Mouse (Mus musculus): Measurements from ENCODE around the gene Elk3.

Gene Elk3

DNA sequence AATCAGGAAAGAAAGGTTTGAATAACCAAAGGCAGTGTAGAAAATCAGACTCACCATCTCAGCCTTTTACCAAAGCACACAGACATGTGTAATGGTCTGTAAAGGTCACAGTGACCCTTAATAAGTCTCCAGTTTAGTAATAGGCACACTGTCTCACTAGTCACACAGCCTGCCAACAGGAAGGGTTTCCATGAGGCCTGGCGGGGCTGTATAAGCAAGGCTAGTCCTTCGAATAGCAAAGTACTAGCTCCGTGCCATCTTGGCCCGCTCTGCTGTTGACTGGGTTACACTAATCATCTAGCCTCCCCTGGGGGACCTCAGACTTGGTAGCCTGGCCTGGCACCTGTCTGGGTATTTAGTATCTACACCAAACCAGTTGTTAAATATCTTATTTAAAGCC is 20.6 kb upstream of the Elk3 start:
- no peak for DNase-seq (ENCODE audit: low spot score)

DNA sequence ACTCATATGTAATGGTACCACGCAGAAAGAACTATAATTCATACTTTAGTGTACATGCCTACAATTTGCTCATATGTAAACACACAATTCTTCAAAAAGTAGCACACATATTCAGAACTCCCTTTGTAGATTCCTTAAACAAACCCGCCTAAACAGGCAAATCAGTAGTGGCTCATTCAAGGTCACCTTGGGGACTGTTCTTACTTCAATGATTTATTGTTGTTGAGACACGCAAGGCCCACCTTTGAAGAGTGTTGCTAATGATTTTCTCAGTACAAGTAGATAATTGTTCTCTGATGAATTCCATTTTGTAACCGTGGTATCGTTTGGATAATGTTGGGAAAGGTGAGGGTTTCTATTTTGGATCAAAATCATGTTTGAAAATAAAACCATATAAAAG is 17.4 kb upstream of the Elk3 start:
- no peak for DNase-seq (ENCODE audit: low spot score)

DNA sequence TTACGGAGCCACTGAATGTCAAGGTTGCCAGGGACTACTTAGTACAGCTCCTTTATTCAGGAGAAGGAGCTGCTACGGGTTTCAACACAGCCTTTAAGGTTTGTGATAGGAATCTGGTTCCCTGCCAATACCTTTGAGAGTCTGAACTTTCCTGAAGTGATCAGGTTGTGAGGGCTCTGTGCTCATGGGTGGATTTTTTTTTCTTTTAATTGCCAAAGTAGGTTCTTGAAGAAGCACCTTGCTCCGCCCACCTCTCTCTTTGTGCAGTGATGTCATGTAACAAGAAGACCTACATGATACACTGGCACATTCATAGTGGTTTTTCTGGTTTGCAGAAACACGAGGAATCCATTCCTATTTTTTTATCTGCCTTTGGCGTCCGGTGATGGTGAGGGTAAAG is 16.3 kb upstream of the Elk3 start:
- DNase-seq (ENCODE audit: low spot score), result no peak

DNA sequence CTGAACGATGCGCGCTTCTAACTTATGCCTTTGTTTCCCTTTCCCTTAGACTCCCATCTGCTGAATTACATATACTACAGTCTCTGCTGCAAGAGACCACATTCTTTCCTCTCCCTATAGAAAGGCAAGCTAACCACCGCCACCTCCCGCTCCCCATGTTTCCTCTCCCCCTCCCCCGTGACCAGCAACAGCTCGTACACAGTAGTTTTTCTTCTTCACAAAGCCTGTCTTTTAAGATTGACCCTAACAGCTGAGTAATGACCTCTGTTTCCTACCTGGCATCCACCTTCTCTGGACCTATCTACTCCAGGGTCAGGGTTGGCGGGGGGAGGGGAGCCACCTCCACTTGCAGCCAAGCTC is 15.8 kb upstream of the Elk3 start:
- DNase-seq (ENCODE audit: low spot score), result no peak

DNA sequence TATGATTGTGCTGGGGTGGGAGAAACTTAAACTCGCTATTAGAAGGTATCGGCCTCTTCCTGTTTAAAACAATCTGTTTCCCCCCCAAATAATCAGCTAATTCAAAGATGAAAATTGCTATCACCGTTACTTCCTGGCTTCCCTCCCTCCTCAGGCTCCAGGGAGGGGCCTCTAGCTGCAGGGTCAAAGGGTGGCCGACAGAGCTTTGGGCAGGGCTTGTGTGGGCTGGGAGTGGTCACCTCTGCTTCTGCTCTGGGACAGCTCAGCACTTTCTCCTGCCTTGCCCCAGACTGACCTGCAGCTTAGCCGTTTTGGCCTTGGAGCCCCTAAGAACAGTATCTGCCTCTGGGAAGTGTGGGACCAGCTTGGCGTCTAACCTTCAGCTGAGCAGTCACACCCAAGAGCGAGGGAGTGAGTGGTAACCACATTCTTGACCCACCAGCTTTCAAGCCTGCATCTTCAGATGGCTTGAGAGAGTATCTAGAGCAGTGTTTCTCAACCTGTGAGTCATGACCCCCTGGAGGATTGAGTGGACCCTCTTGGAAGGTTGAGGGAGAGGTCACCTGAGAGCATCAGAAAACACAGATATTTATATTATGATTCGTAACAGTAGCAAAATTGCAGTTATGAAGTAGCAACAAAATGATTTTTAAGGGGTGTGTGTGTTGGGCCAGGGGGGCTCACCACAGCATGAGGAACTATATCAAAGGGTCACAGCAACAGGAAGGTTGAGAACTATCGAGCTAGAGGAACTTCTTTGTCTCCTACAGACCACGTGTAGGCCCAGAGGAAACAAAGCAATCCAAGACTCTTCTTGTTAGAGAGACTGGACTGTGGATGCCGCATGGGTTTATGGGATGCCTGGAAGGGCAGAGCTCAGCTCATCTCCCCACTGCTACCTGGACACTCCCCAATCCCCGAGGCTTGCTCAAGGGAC is 15.1 kb upstream of the Elk3 start:
- no peak for DNase-seq (ENCODE audit: low spot score)

DNA sequence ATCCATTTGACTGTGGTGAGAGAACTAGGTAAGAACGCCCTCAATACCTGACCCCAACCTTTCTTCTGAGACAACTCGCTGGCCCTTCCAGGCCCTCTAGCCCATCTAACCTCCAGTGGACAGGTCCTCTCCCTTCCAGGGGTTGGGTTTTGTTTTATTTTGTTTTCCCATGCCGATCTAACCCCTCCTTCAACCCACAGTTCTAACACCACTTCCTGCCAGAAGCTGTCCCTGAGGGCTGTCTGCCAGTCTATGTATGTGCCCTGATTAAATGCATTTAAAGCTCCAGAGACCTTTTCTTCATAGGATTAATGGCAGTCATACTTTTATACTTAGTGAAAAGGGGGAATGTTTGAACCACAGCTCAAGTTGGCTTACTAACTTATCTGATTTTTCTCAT is 14.4 kb upstream of the Elk3 start:
- no peak for DNase-seq (ENCODE audit: low spot score)

DNA sequence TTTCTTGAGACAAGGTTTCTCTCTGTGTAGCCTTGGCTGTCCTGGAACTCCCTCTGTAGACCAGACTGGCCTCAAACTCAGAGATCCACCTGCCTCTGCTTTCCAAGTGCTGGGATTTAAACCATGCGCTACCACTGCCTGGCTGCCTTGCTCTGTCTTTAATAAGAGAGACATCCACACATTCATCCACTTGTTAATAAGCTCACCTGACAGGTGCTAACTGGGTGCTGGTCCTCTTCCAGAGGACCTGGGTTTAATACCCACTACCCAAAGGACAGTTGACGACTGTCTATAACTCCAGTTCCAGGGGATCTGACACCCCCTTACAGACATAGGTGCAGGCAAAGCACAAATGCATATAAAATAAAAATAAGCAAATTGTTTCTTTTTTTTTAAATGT is 13.5 kb upstream of the Elk3 start:
- DNase-seq (ENCODE audit: low spot score), result no peak

DNA sequence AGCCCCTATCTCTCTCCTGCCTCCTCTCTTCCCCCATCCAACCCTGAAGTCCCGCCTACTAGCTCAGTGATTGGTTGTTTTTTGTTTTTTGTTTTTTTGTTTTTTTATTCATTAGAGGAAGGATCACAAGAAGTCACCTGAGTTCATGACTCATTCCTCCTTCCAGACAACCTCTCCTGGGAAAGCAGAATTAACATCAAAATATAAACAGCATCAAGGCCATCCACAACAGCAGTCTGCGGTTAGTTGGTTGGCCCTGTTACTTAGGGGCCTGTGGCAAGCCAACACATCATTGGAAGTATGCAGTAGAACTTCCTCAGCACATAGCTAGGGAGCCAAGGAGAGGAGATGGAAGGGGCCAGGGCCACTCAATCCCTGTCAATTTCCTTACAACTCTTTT is 12.7 kb upstream of the Elk3 start:
- DNase-seq (ENCODE audit: low spot score), result no peak

DNA sequence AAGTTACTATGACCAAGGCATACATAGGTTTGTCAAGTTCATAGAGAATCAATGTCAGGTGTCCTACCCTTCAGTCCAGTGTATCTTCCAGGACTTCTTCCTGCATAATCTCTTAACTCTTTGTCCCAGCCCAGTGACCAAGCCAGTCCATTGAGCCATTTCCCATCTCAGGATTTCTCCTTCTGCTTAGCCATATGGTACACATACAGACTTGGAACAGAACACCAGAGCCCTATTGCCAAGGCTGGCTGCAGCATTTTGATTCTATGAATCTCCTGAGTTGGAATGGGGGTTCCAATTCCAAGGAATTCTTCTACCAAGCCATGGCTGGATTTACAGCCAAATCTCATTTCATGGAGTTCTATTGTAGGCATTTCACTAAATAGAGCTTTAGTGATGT is 10.8 kb upstream of the Elk3 start:
- no peak for DNase-seq (ENCODE audit: low spot score)

DNA sequence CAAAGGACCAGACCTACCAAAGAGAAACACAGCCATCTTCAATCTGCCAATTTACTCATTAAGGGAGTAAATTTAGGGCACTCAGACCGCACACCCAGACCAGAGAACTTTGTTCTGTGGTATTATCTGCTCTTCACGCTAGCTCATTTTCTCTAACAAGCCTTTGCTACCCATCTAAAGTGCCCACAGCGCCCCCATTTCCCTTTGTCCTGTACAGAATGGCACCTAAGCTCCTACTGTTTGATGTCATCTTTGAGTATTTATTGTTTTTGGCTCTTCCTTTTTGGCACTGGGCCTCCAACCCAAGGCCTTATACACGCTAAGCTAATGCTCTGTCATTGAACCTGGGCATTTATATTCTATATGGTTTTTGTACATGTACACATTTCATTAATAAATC is 9.2 kb upstream of the Elk3 start:
- no peak for DNase-seq (ENCODE audit: low spot score)

DNA sequence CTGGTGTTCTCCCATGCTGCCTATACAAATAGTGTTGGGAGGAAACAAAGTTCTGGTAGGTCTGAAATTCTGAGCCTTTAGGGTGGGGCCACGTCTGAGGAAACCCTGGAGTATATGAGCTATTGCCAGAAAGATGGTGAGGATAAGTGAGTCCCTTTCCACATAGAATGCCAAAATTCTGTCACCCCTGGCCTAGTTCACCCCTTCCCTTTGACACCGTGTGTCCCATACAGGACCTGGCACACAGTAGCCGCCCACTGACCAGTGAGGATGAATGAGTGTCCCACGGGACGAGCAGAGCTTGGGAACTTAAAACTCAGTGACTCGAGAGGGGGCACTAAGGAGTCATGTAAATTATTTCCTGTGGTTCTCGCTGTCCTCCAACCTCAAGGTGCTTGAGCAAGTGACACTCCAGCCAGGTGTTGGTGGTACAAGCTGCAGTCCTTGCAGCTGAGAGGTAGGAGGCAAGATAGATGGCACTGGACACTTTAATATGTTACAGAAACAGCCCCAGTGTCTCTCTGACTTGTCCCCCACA is 8.7 kb upstream of the Elk3 start:
- no peak for DNase-seq (ENCODE audit: low spot score)

DNA sequence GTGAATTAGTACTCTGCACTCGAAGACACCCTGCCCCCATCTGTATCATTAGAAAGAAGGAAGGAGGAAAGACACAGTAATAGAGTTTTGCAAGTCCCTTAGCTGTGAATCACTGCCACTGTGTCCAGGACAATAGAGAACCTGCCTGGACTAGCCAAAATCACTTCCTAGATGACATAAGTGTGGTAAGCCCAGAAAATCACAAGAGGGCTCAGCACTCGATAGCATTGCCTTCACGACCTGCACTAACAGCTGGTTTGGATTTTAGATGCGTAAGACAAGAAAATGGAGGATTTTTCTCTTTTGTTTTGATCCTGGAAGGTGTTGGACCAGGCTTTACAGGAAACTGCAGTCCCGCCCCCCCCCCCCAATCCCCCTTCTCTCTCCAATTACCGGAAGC is 6.0 kb upstream of the Elk3 start:
- DNase-seq (ENCODE audit: low spot score), result no peak

DNA sequence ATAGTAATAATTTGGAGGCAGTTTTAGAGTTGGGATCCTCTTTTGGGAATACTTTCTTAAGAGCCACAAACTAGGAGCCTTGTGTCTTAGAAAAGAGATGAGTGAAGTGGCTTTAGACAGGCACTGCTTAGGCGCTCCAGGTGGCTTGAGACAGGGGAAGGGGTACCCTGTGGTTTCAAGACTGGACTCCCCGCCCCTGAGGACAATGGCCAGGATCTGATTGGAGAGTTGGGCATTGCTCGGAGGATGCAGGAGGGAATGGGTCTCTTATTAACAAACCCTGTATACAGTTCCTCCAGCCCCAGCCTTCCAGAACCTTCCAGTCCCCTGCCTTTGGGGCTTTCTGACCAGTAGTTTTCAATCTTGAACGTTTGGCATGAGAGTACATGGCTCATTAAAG is 641 bp upstream of the Elk3 start:
- DNase-seq (ENCODE audit: low spot score), result no peak

DNA sequence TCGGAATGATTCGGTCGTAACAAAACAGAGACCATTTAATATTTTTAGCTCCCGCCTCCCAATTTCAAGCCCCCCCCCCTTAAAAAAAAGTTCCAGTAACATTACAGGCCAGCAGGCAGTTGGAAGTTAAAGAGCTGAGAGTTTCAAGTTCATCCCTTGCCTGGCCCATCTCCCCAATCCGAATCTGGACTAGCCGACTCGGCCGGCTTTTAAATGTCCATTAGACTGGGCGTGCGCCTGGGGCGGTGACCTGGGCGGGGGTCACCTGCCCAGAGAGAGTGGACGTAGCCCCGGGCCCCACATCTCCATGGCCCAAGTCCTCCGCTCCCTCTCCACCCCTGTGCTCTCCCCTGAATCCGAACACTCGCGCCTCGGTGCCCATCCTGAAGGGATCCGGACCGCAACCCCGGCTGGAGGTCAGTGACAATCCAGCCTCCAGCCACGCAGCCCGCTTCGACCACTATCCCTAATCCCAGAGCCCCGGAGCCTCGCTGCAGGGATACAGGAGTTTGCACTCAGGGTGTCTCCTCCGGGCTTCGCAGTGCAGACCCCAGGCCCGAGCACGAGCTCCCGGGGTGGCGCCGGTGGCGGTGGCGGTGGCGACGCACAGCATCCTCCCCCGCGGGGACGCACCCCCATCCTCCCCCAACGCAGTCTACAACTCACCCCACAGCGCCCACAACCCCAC is 857 bp downstream of the Elk3 start:
- no peak for DNase-seq (ENCODE audit: low spot score)

DNA sequence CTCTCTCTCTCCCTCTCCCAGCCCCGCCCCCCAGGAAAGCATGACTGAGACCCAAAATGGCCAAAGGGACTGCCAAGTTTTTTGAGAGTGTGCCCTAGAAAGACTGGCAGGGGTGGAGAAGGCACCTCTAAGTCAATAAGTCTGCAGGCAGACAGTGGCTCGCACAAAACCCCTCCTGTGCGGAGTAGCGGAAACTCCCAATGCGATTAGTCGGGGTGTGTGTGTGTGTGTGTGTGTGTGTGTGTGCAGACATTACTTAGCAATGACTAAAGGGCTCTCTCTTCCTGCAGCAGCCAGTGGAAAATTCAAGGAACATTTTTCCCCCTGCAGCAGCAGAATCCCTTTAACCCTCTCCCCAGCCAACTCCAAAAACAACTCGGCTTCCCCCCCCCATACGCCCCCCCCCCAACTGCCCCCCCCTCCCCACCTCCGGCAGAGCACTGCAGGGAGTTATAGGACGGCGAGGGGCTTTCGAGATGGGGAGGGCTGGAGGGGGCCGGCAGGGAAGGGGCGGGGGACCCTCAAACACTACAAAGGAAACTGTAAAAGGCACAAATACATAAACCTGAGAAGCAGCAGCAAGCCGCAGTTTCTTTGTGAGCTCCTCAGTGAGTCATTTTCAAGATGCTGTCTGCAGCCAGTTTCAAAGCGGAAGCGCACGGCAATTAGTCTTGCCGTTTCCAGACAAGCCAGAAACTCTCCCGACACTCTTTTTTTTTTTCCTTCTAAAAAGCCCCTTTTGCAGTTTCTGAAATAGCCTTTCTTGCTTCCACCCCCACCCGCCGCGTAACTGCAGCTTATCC is 1.6 kb downstream of the Elk3 start:
- no peak for DNase-seq (ENCODE audit: low spot score)

DNA sequence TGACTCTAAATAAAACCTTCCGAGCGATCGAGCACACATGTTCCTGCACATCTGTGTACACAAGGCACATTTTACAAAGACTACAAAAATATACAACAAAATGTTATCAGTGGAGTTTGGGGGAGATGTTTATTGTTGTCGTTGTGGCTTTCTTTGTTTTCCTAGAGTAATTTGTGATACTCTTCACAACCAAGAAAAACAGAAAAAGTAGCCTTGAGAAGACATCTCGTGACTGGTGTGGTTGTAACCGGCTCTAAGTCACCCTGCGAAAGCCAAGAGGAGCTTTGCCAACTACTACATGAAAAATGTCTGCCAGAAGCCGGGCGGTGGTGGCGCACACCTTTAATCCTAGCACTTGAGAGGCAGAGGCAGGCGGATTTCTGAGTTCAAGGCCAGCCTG is 4.6 kb downstream of the Elk3 start:
- DNase-seq (ENCODE audit: low spot score), result no peak

DNA sequence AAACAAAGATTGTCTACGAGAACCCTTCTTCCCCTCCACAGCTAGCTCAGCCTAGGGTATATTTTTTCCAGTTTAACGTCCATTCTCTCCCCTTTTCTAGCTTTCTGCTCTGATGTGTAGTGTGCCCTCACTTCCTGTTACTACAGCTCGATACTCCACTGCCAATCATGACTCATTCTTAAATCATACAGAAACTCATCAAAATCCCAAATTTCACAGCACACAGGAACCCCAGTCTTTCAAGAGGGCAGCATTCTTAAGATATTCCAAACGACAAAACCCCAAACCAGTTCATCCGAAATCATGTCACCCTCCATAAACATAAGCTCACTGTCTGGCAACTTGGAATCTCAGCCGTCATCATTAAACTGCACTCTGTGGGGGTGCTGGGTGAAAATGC is 5.0 kb downstream of the Elk3 start:
- no peak for DNase-seq (ENCODE audit: low spot score)

DNA sequence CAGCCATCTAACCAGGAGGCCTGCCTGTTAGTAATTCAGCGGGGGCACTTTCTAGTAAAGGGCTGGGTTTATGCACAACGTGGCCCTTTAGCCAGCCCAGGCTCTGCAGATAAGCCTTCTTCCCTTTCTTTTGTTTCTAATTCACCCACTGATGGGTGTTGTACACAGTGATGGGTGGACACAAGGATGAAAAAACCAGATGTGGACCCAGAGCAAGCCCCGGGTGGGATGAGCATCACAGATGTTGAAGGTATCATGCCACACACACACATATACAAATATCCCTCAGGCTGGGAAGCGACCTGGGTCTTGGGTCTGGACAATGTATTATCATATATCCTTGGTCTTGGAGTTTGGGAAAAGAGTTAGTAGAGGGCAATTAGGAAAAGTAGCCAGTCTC is 7.7 kb downstream of the Elk3 start:
- DNase-seq (ENCODE audit: low spot score), result no peak

DNA sequence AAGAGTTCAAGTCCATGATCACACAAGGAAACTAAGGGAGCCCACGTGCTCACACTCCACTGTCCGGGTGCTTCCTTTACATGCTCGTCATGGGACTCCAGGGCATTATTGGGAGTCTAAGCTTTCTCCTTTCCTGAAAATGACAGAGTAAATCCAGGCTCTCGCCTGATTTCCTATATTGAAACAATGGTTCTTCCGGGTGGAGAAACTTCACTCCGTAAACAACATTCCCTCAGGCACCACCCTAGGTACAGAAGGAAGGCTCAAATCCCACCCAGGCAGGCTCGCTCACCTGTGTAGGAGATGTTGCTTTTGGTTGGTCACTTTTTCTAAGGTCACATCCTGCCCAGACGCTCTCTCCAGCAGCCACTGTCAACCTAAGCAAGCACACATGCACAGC is 9.1 kb downstream of the Elk3 start:
- DNase-seq (ENCODE audit: low spot score), result no peak

DNA sequence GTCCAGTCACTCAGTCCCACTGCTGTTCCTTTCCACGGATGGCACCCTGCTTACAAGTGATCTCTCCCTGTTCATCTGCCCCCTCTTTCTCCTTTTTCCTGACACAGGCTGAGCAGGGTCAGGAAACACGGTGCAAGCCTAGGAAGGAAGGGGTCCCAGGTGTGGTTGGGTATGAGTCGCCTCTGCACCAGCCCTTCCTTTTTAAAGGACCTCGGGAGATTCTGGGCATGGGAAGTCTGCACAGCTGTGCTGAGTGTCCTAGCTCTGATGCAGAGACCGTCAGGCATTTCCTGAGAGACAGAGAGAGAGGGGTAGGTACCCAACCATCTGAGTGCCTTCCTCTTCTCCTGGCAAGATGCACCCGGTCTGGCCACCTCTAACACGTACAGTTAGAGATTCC is 12.7 kb downstream of the Elk3 start:
- no peak for DNase-seq (ENCODE audit: low spot score)

DNA sequence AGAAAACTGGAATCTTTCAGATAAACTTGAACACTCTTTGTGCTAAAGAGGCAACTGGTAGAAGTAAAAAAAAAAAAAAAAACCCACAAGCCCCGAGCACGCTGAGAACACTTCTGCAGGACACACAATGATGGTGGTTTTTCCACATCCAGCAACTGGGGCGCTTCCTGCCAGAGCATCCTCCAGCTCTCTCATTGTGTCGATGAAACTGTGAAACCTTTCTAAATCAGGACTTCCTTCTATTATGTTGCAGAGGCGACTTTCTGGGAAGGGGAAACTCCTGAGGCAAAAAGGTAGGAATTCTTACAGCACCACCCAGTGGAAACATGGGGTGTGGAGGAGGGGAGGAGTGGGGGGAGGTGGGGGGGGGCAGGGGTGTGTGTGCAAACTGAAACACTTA is 13.2 kb downstream of the Elk3 start:
- no peak for DNase-seq (ENCODE audit: low spot score)

DNA sequence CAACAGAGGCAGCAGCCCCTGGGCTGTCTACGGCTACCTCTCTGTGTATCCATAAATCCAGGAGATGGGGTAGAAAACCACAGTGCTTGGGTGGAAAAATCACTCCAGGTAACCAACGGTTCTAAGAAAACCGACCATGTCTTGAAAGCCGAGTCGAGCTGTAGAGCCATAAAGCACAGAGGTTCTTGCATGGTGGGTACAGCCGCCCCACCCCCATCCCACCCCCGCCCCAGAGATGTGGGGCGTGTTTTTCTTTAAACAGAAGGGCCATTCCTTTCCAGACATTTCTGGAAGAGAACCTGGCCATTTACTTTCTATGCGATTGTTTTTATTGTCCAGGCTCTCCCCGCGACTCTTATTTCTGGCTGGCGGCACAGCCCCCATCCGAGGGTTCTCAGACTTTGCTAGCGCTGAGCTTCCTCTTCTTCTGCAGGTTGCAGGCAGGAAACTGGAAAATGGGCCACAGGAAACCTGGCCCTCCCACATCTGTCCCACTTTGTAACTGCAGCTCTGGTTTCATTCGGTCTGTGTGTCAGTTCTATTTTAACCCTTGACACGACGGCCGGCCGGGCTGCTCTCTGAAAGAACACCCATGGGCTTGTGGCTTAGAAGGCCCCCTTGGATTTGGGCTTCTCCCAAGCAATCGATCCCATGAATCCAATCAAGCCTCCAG is 16.3 kb downstream of the Elk3 start:
- no peak for DNase-seq (ENCODE audit: low spot score)

Measured in spleen, adult 12 weeks (tissue).